Mouse (Mus musculus): Measurements from ENCODE around the gene Btnl1.

The Btnl1 gene

DNA sequence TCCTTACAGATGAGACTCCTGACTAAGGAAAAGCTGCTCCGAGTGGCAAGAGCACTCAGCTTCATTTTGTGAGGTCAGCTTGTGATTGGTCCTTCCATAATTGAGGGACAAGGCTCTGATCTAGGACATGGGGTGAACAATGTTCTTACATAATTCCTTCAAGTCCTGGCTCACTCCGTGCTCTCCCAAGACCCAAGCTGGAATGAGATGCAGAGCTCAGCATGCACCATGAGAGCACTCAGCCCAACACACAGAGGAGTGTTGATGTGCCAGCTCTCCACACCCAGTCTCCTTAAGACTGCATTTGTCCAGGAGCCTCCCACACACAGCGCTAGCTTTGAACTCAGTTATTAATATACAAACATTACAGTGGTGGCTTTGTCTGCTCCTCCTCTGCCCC, 7.8 kb downstream of the Btnl1 start:
- DNase-seq (ENCODE audit: low read depth in 2 of 2, low spot score in 2 of 2) = no peak

DNA sequence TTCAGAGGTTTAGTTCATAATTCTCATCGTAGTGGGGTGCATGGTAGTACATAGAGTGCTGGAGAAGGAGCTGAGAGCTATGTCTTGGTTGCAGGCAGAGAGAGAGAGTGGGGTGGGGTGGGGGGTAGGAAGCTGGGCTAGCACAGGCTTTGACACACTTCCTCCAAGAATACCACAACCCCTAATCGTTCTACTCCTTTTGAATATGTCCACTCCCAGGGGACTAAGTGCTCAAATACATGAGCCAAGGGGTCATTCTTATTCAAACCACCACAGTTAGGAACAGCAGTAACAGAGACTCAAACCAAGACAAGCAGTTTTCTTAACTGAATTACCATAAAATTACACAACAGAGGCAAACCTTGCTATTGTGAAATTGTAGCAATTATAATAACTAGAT, 9.7 kb downstream of the Btnl1 start:
- DNase-seq (ENCODE audit: low read depth in 2 of 2, low spot score in 2 of 2) = no peak

DNA sequence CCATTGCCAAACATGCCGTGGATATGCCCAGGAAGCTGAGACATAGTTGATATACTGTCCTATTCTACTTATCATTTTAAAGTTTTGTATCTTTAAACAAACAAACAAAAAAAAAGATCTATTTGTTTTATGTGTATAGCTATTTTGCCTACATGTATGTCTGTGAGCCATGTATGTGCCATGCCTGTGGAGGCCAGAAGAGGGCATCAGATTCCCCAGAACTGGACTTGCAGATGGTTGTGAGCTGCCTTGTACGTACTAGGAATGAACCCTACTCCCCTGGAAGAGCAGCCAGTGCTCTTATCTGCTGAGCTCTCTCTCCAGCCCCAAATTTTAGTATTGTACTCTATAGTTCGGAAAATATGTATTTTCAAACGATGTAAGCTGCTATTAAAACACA, 11.6 kb downstream of the Btnl1 start:
- DNase-seq (ENCODE audit: low read depth in 2 of 2, low spot score in 2 of 2) = peak; percentile 36 to 48

DNA sequence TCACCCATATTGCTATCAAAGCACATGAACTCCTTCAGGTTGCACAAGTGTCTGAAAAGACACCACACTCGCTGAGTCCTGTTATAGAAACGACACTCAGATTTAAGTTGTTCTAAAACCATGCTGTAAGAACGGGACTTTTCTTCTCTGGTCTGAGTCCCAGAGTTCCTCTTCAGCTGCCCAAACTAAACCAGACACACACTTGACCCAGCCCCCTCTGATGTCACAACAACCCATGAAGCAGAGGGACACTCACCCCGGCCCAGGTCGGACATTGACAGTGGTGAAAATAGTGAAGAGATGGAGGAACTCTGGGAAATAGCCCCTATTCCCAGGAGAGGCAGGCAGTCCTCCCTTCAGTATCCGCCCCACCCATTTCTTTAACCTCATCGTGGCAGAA, 14.6 kb downstream of the Btnl1 start:
- DNase-seq (ENCODE audit: low read depth in 2 of 2, low spot score in 2 of 2) = no peak

DNA sequence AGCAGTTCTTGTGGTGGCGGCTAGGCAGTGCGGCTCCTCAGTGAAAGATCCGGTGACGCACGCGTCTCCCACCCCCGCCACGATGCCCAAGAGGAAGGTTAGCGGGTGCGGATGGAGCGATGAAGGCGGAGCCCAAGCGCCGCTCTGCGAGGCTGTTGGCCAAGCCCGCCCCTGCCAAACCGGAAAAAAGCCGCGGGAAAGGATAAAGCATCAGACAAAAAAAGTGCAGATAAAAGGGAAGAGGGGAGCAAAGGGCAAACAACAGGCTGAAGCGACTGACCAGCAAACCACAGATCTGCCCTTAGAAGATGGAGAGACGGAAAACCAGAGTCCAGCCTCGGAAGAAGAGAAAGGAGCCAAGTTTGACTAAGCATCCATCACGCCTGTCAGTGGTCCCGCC, 15.4 kb downstream of the Btnl1 start:
- no peak for DNase-seq (ENCODE audit: low read depth in 2 of 2, low spot score in 2 of 2)

DNA sequence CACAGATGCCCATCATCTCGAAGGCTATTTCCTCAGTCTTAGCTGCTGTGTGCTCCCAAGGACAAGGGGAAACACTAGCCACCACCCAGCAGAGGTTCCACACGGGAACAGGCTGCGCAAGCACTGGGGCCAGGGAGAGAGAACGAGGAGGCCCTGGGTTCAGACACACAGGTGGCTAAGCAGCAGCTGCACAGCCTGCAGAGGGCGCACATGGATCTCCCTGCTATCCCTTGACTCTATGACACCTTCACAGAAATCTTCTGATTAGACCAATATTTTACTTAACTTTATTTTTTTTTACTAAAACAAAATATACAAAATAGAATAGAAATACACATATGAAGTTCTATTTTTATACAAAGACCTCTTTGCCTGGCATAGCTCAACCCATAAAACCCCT, 20.4 kb downstream of the Btnl1 start:
- peak in 1 of 2 experiments; percentile 8 for DNase-seq (ENCODE audit: low read depth in 2 of 2, low spot score in 2 of 2)

DNA sequence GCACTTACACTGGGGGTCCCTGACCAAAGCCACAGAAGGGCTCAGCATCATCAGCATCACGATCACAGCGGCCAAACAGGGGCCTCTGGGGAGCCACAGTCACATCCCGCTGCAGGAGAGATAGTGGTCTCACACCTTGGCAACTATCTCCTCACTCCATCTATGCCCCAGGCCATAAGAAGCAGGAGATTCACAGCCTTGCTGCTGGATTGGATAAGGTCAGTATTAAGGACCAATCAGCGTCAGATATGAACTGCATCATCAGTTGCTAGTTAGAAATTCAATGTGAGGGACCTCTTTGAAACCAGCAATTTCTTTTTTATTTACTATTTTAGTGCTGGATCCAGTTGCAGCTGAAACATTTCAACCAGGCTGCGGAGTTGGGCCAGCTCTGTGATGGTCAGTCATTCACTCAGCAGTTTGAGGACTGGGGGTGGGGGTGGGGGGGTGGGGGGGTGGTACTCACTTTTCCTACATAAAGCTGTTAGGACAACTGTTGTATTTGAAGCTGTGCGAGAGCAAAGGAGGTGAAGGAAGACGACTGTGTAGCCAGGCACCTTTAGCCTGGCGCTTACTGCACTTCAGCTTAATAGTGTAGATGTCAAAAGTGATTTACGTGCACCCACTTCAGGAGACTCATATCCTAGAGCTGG, 21.3 kb downstream of the Btnl1 start:
- peak; percentile 60 to 81 for DNase-seq (ENCODE audit: low read depth in 2 of 2, low spot score in 2 of 2)

DNA sequence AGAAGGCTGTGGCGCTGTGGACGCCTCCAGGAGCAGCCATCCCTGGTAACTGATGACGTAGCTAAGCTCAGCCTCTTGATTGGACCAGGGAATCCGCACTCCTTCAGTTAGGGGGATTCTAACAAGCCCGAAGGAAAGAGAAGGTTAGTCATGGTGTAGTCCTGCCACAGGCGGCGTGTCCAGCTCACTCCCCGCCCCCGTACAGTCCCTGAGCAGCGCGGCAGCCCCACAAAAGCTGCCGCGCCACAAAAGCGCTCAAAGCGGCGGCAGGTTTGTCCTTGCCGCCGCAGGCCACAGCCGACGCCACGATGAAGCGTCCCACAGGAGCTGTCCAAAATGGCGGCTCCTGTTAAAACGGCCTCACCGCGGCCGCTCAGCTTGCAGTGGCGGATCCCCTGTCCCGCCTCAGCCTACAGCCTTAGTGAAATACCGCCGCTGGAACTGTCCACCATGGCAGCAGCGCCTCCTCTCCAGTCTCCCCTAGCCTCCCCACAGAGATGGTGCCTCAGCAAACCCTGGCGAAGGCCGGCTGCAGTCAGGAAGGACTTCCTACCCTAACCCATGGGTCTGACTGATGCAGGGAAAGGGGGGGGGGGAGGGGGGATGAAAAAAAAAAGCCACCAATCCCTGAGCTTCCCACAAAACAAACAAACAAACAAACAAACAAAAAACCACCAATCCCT, 21.9 kb downstream of the Btnl1 start, which contains the start of gene BC051142:
BC051142 (plus strand) TSS at position 110 of the 683 bp plus-strand sequence.
- peak; percentile 51 to 69 for DNase-seq (ENCODE audit: low read depth in 2 of 2, low spot score in 2 of 2)

DNA sequence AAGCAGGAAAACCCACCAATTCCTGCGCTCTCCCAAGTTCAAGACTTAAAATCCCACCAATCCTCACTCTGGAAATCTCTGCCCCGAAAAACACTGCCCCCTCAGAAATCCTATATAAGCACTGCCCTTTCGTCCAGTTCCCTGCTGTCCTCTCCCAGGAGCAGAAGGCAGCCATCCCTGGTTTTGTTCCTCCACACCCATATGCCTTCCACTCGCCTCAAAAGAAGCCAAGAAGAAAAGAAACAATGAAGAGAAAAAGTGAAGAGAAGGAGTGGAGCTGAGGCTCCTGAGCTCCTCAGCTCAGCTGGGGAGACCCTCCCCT, 22.4 kb downstream of the Btnl1 start:
- DNase-seq (ENCODE audit: low read depth in 2 of 2, low spot score in 2 of 2) = no peak

DNA sequence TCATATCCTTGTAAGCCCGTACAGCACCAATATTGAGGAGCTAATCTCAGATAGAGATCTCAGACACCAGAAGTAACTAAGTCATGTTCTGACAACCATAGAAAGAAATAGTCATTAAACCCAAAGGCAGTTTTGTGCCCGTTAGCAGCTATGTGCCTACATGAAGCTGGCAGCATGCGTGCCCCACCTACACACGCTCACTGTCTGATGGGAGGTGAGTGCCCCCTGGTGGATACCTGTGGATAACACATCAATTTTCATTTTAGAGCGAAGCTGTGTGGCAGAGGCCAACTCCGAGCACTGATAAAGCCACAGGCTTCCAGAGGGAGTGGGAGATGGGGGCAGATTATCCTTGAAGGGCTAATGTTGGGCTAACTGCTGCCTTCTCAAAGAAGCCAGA, 34.2 kb downstream of the Btnl1 start:
- peak; percentile 73 to 78 for DNase-seq (ENCODE audit: low read depth in 2 of 2, low spot score in 2 of 2)

DNA sequence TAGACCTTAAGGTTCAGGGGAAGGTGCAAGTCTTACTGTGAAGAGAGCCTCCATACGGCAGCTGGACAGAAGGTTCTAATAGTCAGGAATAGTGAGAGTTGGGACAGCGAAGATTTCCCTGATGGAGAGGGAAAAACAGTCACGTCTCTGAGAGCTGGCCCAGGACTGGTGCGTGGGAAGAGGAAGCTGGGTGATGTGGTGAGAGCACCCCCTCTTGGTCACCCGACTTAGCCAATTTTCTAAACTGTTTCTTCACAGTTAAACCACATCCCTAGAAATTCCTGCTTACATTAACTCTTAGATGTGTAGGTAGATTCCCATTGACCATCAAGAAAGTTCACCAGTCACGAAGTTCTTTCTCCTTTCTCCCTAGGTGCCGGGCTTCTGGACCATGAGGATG, 43.1 kb downstream of the Btnl1 start:
- DNase-seq (ENCODE audit: low read depth in 2 of 2, low spot score in 2 of 2) = no peak

DNA sequence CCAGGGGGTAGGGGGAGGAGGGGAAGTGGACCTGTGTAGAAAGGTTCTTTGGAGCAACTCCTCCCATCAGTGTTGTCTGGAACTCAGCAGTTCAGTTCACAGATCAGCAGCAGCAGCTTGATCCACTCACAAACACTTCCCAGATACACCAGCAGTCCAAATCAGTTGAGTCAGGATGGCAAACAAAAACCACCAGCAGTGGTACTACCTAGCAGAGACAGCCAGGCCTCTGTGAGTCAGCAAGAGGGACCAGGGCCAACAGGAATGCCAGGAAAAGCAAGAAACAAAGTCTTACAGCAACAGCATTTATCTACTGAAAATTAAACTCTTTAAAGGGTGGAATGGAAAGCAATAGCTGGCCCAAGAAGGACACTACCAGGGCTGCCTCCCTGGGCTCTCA, 50.7 kb downstream of the Btnl1 start:
- DNase-seq (ENCODE audit: low read depth in 2 of 2, low spot score in 2 of 2) = no peak
